Comparison of ENCODE assay signal across 9 mouse cellular contexts in genomic region chr7:28418096-28418670, GRCm38 (mm10). TPM values are rescaled to one million over a fixed set of nuclear protein-coding genes. Genes with fewer than 3 reads are reported as not detected.
DNase-seq lines count a peak whose midpoint lies in the region; ATAC-seq lines count a peak whose summit lies in the region.
"Had no signal": no experiment of that assay in that cellular context is flagged by ENCODE, and none has a peak within 500 bp of the region (broad histone marks: within the 10 kb centered on the region; RNA-seq: fewer than 3 reads in every experiment).

No protein-coding gene starts in this region.

- H3K4me2 ChIP-seq in heart, embryonic 12.5 days: no peak overlapping the region
- no peak overlapping the region for H3K4me2 ChIP-seq in lung, embryonic 16.5 days (ENCODE audit: low read depth, low read length)

- ATAC-seq in heart, embryonic 12.5 days (ENCODE audit: insufficient number of reproducible peaks, low FRiP score): peak; percentile 68
- peak; percentile 90 for ATAC-seq in lung, embryonic 16.5 days (ENCODE audit: low read depth)
- ATAC-seq in megakaryocyte-erythroid progenitor cell, adult 5-6 weeks (replicated peaks; ENCODE audit: low FRiP score, low TSS enrichment, poor library complexity, severe bottlenecking): no peak

- peaks cover 90% of the 10 kb centered on the region for H3K36me3 ChIP-seq in heart, embryonic 10.5 days
- peaks cover 86% of the 10 kb centered on the region for H3K36me3 ChIP-seq in heart, embryonic 12.5 days
- H3K36me3 ChIP-seq in lung, embryonic 16.5 days (ENCODE audit: control insufficient read depth, insufficient read depth, low read length): peaks cover 40% of the 10 kb centered on the region

- H3K27me3 ChIP-seq in heart, embryonic 10.5 days (ENCODE audit: insufficient read depth, poor library complexity, severe bottlenecking): no peaks in the 10 kb centered on the region
- H3K27me3 ChIP-seq in heart, embryonic 12.5 days (replicated peaks): no peaks in the 10 kb centered on the region
- no peaks in the 10 kb centered on the region for H3K27me3 ChIP-seq in lung, embryonic 16.5 days (ENCODE audit: control insufficient read depth, insufficient read depth, low read depth, low read length)

- H3K9me3 ChIP-seq in heart, embryonic 10.5 days: no peaks in the 10 kb centered on the region
- H3K9me3 ChIP-seq in heart, embryonic 12.5 days (replicated peaks): no peaks in the 10 kb centered on the region
- no peaks in the 10 kb centered on the region for H3K9me3 ChIP-seq in lung, embryonic 16.5 days (ENCODE audit: control insufficient read depth, low read length)
- H3K9me3 ChIP-seq: G1E had no signal

- H3K4me1 ChIP-seq in heart, embryonic 10.5 days: peaks cover 2% of the 10 kb centered on the region; the same call in 1 of the 2 replicates
- H3K4me1 ChIP-seq in heart, embryonic 12.5 days (replicated peaks): peaks cover 13% of the 10 kb centered on the region
- peaks cover 3% of the 10 kb centered on the region for H3K4me1 ChIP-seq in lung, embryonic 16.5 days (replicated peaks; ENCODE audit: control insufficient read depth, insufficient read depth, low read length)

- peak; percentile 99 for DNase-seq in heart, adult 11 months
- DNase-seq in heart, embryonic 10.5 days (ENCODE audit: low spot score): no peak
- DNase-seq in NIH3T3 (ENCODE audit: low read depth): peak; percentile 93
- no peak for DNase-seq in right cerebral cortex, adult 2 months (ENCODE audit: low spot score in 2 of 2)
- no peak for DNase-seq in cerebellum, postnatal 4 days (ENCODE audit: low spot score in 2 of 2)

- no peak overlapping the region for H3K27ac ChIP-seq in heart, embryonic 10.5 days
- no peak overlapping the region for H3K27ac ChIP-seq in heart, embryonic 12.5 days (ENCODE audit: poor library complexity, severe bottlenecking)
- peak overlapping the region; percentile 53 for H3K27ac ChIP-seq in lung, embryonic 16.5 days (ENCODE audit: low read length)

- no peak overlapping the region for H3K4me3 ChIP-seq in heart, embryonic 10.5 days
- no peak overlapping the region for H3K4me3 ChIP-seq in heart, embryonic 12.5 days
- H3K4me3 ChIP-seq in lung, embryonic 16.5 days (ENCODE audit: low read length): no peak overlapping the region

- no peak overlapping the region for H3K9ac ChIP-seq in heart, embryonic 12.5 days
- no peak overlapping the region for H3K9ac ChIP-seq in lung, embryonic 16.5 days (ENCODE audit: low read length)

- WGBS in heart, embryonic 10.5 days: 82% methylated on average over 8 of the region's 8 CpGs
- 65% methylated on average over 8 of the region's 8 CpGs for WGBS in heart, embryonic 12.5 days
- 67% methylated on average over 8 of the region's 8 CpGs for WGBS in lung, embryonic 16.5 days

RNA-seq across cellular contexts. Expression of gene Gmfg, which starts 19.1 kb away (rescaled TPM):
- polyA plus RNA-seq in heart, embryonic 10.5 days (2016; fragmentation: Nextera tagmentation; extraction: Ambion mirVana): 7.5 and 8.7 TPM in 2 replicates
- 4.9 and 5.4 TPM in 2 replicates for polyA plus RNA-seq in heart, embryonic 12.5 days (2016; fragmentation: Nextera tagmentation; extraction: Ambion mirVana)
- 46.6 and 47.1 TPM in 2 replicates for polyA plus RNA-seq in lung, embryonic 16.5 days (2015; fragmentation: Nextera tagmentation; extraction: Ambion mirVana)
- total RNA-seq in megakaryocyte-erythroid progenitor cell, adult 5-6 weeks (2014; fragmentation: Nextera tagmentation): 79.4 and 81.5 TPM in 2 replicates
- 179 and 328 TPM in 2 replicates for total RNA-seq in megakaryocyte-erythroid progenitor cell, adult 5-6 weeks (2017)

RNA-seq across cellular contexts. Expression of gene Paf1, which starts 25.4 kb away (rescaled TPM):
- 79.8 and 81.3 TPM in 2 replicates for polyA plus RNA-seq in heart, embryonic 10.5 days (2016; fragmentation: Nextera tagmentation; extraction: Ambion mirVana)
- 68.5 and 70.4 TPM in 2 replicates for polyA plus RNA-seq in heart, embryonic 12.5 days (2016; fragmentation: Nextera tagmentation; extraction: Ambion mirVana)
- polyA plus RNA-seq in lung, embryonic 16.5 days (2015; fragmentation: Nextera tagmentation; extraction: Ambion mirVana): 87.6 and 89.7 TPM in 2 replicates
- 65.0 and 84.6 TPM in 2 replicates for total RNA-seq in megakaryocyte-erythroid progenitor cell, adult 5-6 weeks (2014; fragmentation: Nextera tagmentation)
- total RNA-seq in megakaryocyte-erythroid progenitor cell, adult 5-6 weeks (2017): 129 and 149 TPM in 2 replicates

RNA-seq across cellular contexts. Expression of gene Med29, which starts 25.7 kb away (rescaled TPM):
- 58.8 and 62.0 TPM in 2 replicates for polyA plus RNA-seq in heart, embryonic 10.5 days (2016; fragmentation: Nextera tagmentation; extraction: Ambion mirVana)
- 45.4 and 46.5 TPM in 2 replicates for polyA plus RNA-seq in heart, embryonic 12.5 days (2016; fragmentation: Nextera tagmentation; extraction: Ambion mirVana)
- polyA plus RNA-seq in lung, embryonic 16.5 days (2015; fragmentation: Nextera tagmentation; extraction: Ambion mirVana): 46.8 and 50.2 TPM in 2 replicates
- 22.3 and 28.9 TPM in 2 replicates for total RNA-seq in megakaryocyte-erythroid progenitor cell, adult 5-6 weeks (2014; fragmentation: Nextera tagmentation)
- 9.9 and 16.0 TPM in 2 replicates for total RNA-seq in megakaryocyte-erythroid progenitor cell, adult 5-6 weeks (2017)

RNA-seq across cellular contexts. Expression of gene Lrfn1, which starts 33.6 kb away (rescaled TPM):
- 1.5 and 1.9 TPM in 2 replicates for polyA plus RNA-seq in heart, embryonic 10.5 days (2016; fragmentation: Nextera tagmentation; extraction: Ambion mirVana)
- 1.5 and 2.0 TPM in 2 replicates for polyA plus RNA-seq in heart, embryonic 12.5 days (2016; fragmentation: Nextera tagmentation; extraction: Ambion mirVana)
- 1.5 and 1.8 TPM in 2 replicates for polyA plus RNA-seq in lung, embryonic 16.5 days (2015; fragmentation: Nextera tagmentation; extraction: Ambion mirVana)
- total RNA-seq in megakaryocyte-erythroid progenitor cell, adult 5-6 weeks (2014; fragmentation: Nextera tagmentation): 0.44 and 0.82 TPM in 2 replicates
- 0.08 and 0.09 TPM in 2 replicates for total RNA-seq in megakaryocyte-erythroid progenitor cell, adult 5-6 weeks (2017)

RNA-seq across cellular contexts. Expression of gene Zfp36, which starts 38.1 kb away (rescaled TPM):
- polyA plus RNA-seq in heart, embryonic 10.5 days (2016; fragmentation: Nextera tagmentation; extraction: Ambion mirVana): 13.7 and 15.1 TPM in 2 replicates
- 15.9 and 16.5 TPM in 2 replicates for polyA plus RNA-seq in heart, embryonic 12.5 days (2016; fragmentation: Nextera tagmentation; extraction: Ambion mirVana)
- polyA plus RNA-seq in lung, embryonic 16.5 days (2015; fragmentation: Nextera tagmentation; extraction: Ambion mirVana): 23.9 and 26.8 TPM in 2 replicates
- 13.4 and 15.3 TPM in 2 replicates for total RNA-seq in megakaryocyte-erythroid progenitor cell, adult 5-6 weeks (2014; fragmentation: Nextera tagmentation)
- 26.9 and 33.7 TPM in 2 replicates for total RNA-seq in megakaryocyte-erythroid progenitor cell, adult 5-6 weeks (2017)

Comparison
In these comparisons a context has a peak if more than half of its experiments do, and no peak if none do; other contexts are left out.
1. DNase-seq: peak in heart, adult 11 months (single experiment) and NIH3T3 (single experiment); none in heart, embryonic 10.5 days (single experiment), right cerebral cortex, adult 2 months (0 of 2) and cerebellum, postnatal 4 days (0 of 2).